Mouse (Mus musculus) midbrain, postnatal 0 days (tissue): ENCODE data around the gene Slc11a1. TPM values are rescaled to one million over a fixed set of nuclear protein-coding genes. Genes with fewer than 3 reads are reported as not detected.
"Not testable (repeated sequence)": the region's sequence is repeated elsewhere in the genome, so short reads cannot be mapped to it uniquely, and the experiment has no call there.

Experiments
- ATAC-seq: fragments of 200-750 bp; cut with Nextera tagmentation; 2 replicates; pipeline ENCODE4 v1.8.0; 2017; ENCODE audit warnings: moderate number of reproducible peaks, mild to moderate bottlenecking, moderate TSS enrichment, moderate library complexity; ENCODE audit not compliant: low FRiP score
- DNase-seq: peaks from one replicate; pipeline ENCODE4 v3.0.0-alpha.2; 2015; ENCODE audit warnings: low spot score
- H3K27ac ChIP-seq: fragments of 300-500 bp; sonication (generic); 2 replicates; pipeline ENCODE4 v1.5.1; 2014; ENCODE audit warnings: low read depth, mild to moderate bottlenecking, low read length, mixed read lengths
- H3K27me3 ChIP-seq: fragments of 300-500 bp; sonication (generic); 2 replicates; pipeline ENCODE4 v1.6.1; 2014; ENCODE audit warnings: low read length, control low read depth, mixed read lengths; ENCODE audit not compliant: insufficient read depth
- H3K36me3 ChIP-seq: fragments of 300-500 bp; sonication (generic); 2 replicates; pipeline ENCODE4 v1.6.1; 2014; ENCODE audit warnings: low read length, control low read depth, mixed read lengths; ENCODE audit not compliant: insufficient read depth
- H3K4me1 ChIP-seq: fragments of 300-500 bp; sonication (generic); 2 replicates; pipeline ENCODE4 v1.6.1; 2014; ENCODE audit warnings: mild to moderate bottlenecking, control low read depth, antibody characterized with exemption, low read length, mixed read lengths; ENCODE audit not compliant: insufficient read depth
- H3K4me2 ChIP-seq: fragments of 300-500 bp; sonication (generic); 2 replicates; pipeline ENCODE4 v1.6.1; 2014; ENCODE audit warnings: low read depth, mild to moderate bottlenecking, low read length, mixed read lengths; ENCODE audit not compliant: poor library complexity, severe bottlenecking
- H3K4me3 ChIP-seq: fragments of 300-500 bp; sonication (generic); 2 replicates; pipeline ENCODE4 v1.5.1; 2014; ENCODE audit warnings: low read depth, mild to moderate bottlenecking, low read length, moderate library complexity
- H3K9ac ChIP-seq: fragments of 300-500 bp; sonication (generic); replicated peaks from 2 replicates; pipeline ENCODE4 v1.6.1; 2014; ENCODE audit warnings: mild to moderate bottlenecking, low read length, moderate library complexity, mixed read lengths; ENCODE audit not compliant: poor library complexity, severe bottlenecking
- H3K9me3 ChIP-seq: fragments of 300-500 bp; sonication (generic); 2 replicates; pipeline ENCODE4 v1.6.1; 2016; ENCODE audit warnings: low read length, control low read depth
- CTCF ChIP-seq: IDR thresholded peaks from 2 replicates; pipeline ENCODE4 v1.5.1; 2016; ENCODE audit warnings: antibody characterized with exemption, mild to moderate bottlenecking
- WGBS: fragments of 180-500 bp; shearing (Covaris S2); extraction: QIAGEN DNeasy Blood & Tissue Kit; methylation state at CpG from one replicate; pipeline ENCODE4 v1.1.7; 2014; 5-methylcytosine and 5-hydroxymethylcytosine counted together
- polyA plus RNA-seq: library from polyadenylated mRNA; unstranded; fragments of >200 nt; fragmentation: Nextera tagmentation; extraction: Ambion mirVana; gene quantifications from 2 replicates; pipeline ENCODE4 v1.2.1, GENCODE M21; 2015
- total RNA-seq: library from RNA; depleted of rRNA; stranded (reverse); fragments of >200 nt; gene quantifications from 2 replicates; pipeline ENCODE4 v1.2.3, GENCODE M21; 2014

Gene Slc11a1
- total and polyA plus RNA-seq, 2 experiments from 2014 or later: 1.3 to 12.6 TPM

- H3K27me3 ChIP-seq: 0 out of 2 replicates have a peak, but pooled peaks cover 13% of the 10 kb centered on the region
- peaks cover 6% of the 10 kb centered on the region for H3K4me1 ChIP-seq
- no peak overlapping the region for H3K27ac ChIP-seq
- no peak overlapping the region for H3K4me3 ChIP-seq
- ATAC-seq: no peak
- no peak overlapping the region for H3K9ac ChIP-seq
- TF ChIP-seq CTCF: no peak
- DNase-seq: no peak
- WGBS: 89% methylated on average over 9 of the region's 9 CpGs
- no peaks in the 10 kb centered on the region for H3K36me3 ChIP-seq
- H3K9me3 ChIP-seq: no peaks in the 10 kb centered on the region
- H3K4me2 ChIP-seq: no peak overlapping the region
Measured at GRCm38 (mm10) chr1:74393697-74394096, 18.7 kb downstream of the Slc11a1 start.

GRCm38 (mm10) chr1:74394311-74394710, 19.3 kb downstream of the Slc11a1 start:
- WGBS: 93% methylated on average over 9 of the region's 9 CpGs
- no peaks in the 10 kb centered on the region for H3K36me3 ChIP-seq
- H3K27ac ChIP-seq: no peak overlapping the region
- ATAC-seq: no peak
- H3K4me3 ChIP-seq: no peak overlapping the region
- H3K4me1 ChIP-seq: peaks cover 6% of the 10 kb centered on the region
- no peaks in the 10 kb centered on the region for H3K9me3 ChIP-seq
- no peak overlapping the region for H3K9ac ChIP-seq
- DNase-seq: no peak
- H3K4me2 ChIP-seq: no peak overlapping the region
- no peak for TF ChIP-seq CTCF
- 0 out of 2 replicates have a peak, but pooled peaks cover 13% of the 10 kb centered on the region for H3K27me3 ChIP-seq

- no peak for TF ChIP-seq CTCF
- WGBS: 97% methylated on average over 15 of the region's 15 CpGs
- Histone ChIP-seq H3K4me1 (peaks cover 6% of the 10 kb centered on the region), H3K4me3 (no peak overlapping the region), H3K4me2 (no peak overlapping the region), H3K27ac (no peak overlapping the region), H3K9ac (no peak overlapping the region), H3K36me3 (no peaks in the 10 kb centered on the region), H3K9me3 (no peaks in the 10 kb centered on the region), H3K27me3 (0 out of 2 replicates have a peak, but pooled peaks cover 10% of the 10 kb centered on the region)
- ATAC-seq (no peak), DNase-seq (no peak)
Measured at GRCm38 (mm10) chr1:74394858-74395257, 19.9 kb downstream of the Slc11a1 start.

GRCm38 (mm10) chr1:74395290-74395689, 20.3 kb downstream of the Slc11a1 start:
- H3K27me3 ChIP-seq: 0 out of 2 replicates have a peak, but pooled peaks cover 6% of the 10 kb centered on the region
- DNase-seq: no peak
- no peak for TF ChIP-seq CTCF

GRCm38 (mm10) chr1:74396456-74397222, 21.6 kb downstream of the Slc11a1 start:
- not testable (repeated sequence) for DNase-seq, H3K27ac ChIP-seq, H3K36me3 ChIP-seq, H3K4me1 ChIP-seq, H3K9me3 ChIP-seq, H3K9ac ChIP-seq, H3K27me3 ChIP-seq, ATAC-seq
- peak overlapping the region; percentile 76 for H3K4me2 ChIP-seq
- H3K4me3 ChIP-seq: peak overlapping the region; percentile 45
- 14% methylated on average over 11 of the region's 12 CpGs for WGBS

More at GRCm38 (mm10) chr1:74395290-74395689, 20.3 kb downstream of the Slc11a1 start:
- H3K27ac ChIP-seq: no peak overlapping the region
- no peak overlapping the region for H3K9ac ChIP-seq
- WGBS: 84% methylated on average over 12 of the region's 13 CpGs
- peaks cover 6% of the 10 kb centered on the region for H3K4me1 ChIP-seq
- no peak overlapping the region for H3K4me2 ChIP-seq
- no peak for ATAC-seq
- no peaks in the 10 kb centered on the region for H3K36me3 ChIP-seq
- H3K4me3 ChIP-seq: no peak overlapping the region
- no peaks in the 10 kb centered on the region for H3K9me3 ChIP-seq

GRCm38 (mm10) chr1:74397268-74397918, 22.4 kb downstream of the Slc11a1 start:
- peak; percentile 80 for TF ChIP-seq CTCF
- H3K27me3 ChIP-seq: no peaks in the 10 kb centered on the region
- no peaks in the 10 kb centered on the region for H3K9me3 ChIP-seq
- H3K9ac ChIP-seq: peak overlapping the region; percentile 44
- ATAC-seq: peak; percentile 83
- DNase-seq: peak; percentile 92
- H3K4me2 ChIP-seq: peak overlapping the region; percentile 76
- under 1% methylated on average over 39 of the region's 41 CpGs for WGBS
- H3K36me3 ChIP-seq: no peaks in the 10 kb centered on the region
- H3K4me1 ChIP-seq: peaks cover 1% of the 10 kb centered on the region; the same call in 1 of the 2 replicates
- H3K4me3 ChIP-seq: peak overlapping the region; percentile 45
- H3K27ac ChIP-seq: peak overlapping the region; percentile 44
